Mouse (Mus musculus): ENCODE data around the gene Haus2. TPM values are rescaled to one million over a fixed set of nuclear protein-coding genes. Genes with fewer than 3 reads are reported as not detected.

The Haus2 gene
- polyA plus RNA-seq, 1 experiment from 2014 or later, result 11.6 TPM

DNA sequence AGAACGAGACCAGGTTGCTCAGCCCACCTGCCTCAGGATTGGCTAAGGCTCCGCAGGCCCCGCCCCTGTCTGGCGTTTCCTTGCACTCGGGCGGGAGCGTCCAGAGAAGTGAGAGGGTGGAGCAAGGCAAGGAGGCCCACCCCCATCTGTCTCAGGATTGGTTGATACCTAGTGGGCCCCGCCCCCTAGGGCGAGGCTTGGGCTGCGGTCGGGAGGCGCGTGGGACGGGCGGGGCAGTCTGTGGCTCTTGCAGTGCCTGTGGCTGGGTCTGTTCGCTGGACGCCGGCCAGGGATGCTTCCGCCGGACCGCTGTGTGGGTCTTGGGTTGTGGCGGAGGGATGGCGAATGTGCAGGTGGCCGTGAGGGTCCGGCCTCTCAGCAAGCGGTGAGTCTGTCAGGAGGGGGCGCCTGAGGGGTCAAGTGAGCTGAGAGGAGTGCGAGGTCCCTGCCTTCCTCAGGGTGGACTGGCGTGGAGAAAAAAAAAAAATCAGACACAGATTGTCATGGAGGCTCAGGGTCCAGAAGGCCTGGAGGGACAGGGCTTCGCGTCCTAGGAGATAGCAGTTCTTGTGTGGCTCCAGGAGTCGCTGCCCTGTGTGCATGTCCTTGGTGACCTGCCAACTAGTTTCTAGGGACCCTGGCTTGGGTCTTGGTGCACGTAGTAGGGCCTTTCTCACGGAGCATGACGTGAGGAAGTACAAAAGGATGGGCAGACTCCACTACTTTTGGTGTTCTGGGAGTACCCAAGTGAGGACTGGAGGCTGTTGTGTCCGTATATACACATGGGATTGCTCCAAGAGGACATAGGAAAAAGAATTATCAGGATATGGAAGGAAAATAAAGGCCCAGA lies 19.9 kb downstream of the Haus2 start, which contains the start of gene Stard9:
Gene Stard9 (plus strand): TSS at position 236 of the 850 bp plus-strand sequence.
- H3K27me3 ChIP-seq (replicated peaks; ENCODE audit: control insufficient read depth, insufficient read depth, low read length), result no peaks in the 10 kb centered on the region
- ATAC-seq, result peak; percentile 100
- H3K4me1 ChIP-seq (replicated peaks; ENCODE audit: control insufficient read depth, insufficient read depth, low read length), result 0 out of 2 replicates have a peak, but pooled peaks cover 3% of the 10 kb centered on the region
- peak within 1 kb of the TSS; percentile 61 for H3K4me3 ChIP-seq (ENCODE audit: low read depth, low read length)
- no peak within 1 kb of the TSS for H3K27ac ChIP-seq (ENCODE audit: low read depth, low read length)
- WGBS, result 3% methylated on average over 33 of the region's 36 CpGs
- peak; percentile 32 for TF ChIP-seq CTCF (IDR thresholded peaks at IDR 0.05; ENCODE audit: low read depth)
- no peaks in the 10 kb centered on the region for H3K36me3 ChIP-seq (ENCODE audit: control insufficient read depth, insufficient read depth)
- peak within 1 kb of the TSS; percentile 37; the same call in 1 of the 2 replicates for H3K9ac ChIP-seq (ENCODE audit: low read depth, low read length)
- H3K4me2 ChIP-seq (replicated peaks; ENCODE audit: low read depth), result peak within 1 kb of the TSS; percentile 75
- no peaks in the 10 kb centered on the region for H3K9me3 ChIP-seq (ENCODE audit: control insufficient read depth)

DNA sequence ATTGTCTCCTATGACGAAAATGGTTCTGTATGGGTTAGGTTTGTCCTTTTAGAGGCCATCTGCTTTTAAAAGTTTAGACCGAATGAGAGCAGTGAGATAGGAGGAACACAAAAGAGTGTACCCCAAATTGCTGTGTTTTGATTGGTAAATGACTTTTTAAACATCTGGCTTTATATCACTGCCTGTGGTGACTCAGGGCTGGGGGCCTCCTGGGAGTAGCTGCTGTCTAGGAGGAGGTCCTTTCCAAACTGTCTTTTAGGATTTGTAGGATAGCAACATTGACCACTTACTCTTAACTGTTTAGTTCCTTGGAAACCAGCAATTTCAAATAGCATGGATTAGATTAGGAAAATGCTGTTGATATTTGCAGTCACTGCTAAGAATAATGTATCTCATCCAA lies 21.1 kb downstream of the Haus2 start:
- peak overlapping the region; percentile 75; the same call in 1 of the 2 replicates for H3K4me2 ChIP-seq (replicated peaks; ENCODE audit: low read depth)
- no peaks in the 10 kb centered on the region for H3K9me3 ChIP-seq (ENCODE audit: control insufficient read depth)
- no peak overlapping the region for H3K4me3 ChIP-seq (ENCODE audit: low read depth, low read length)
- no peak overlapping the region for H3K27ac ChIP-seq (ENCODE audit: low read depth, low read length)
- no peak overlapping the region for H3K9ac ChIP-seq (ENCODE audit: low read depth, low read length)
- H3K4me1 ChIP-seq (replicated peaks; ENCODE audit: control insufficient read depth, insufficient read depth, low read length), result 0 out of 2 replicates have a peak, but pooled peaks cover 3% of the 10 kb centered on the region
- H3K27me3 ChIP-seq (replicated peaks; ENCODE audit: control insufficient read depth, insufficient read depth, low read length), result no peaks in the 10 kb centered on the region
- WGBS, result 81% methylated on average over 2 of the region's 2 CpGs
- H3K36me3 ChIP-seq (ENCODE audit: control insufficient read depth, insufficient read depth), result 0 out of 2 replicates have a peak, but pooled peaks cover 8% of the 10 kb centered on the region
- ATAC-seq, result no peak
- TF ChIP-seq CTCF (IDR thresholded peaks at IDR 0.05; ENCODE audit: low read depth), result no peak

DNA sequence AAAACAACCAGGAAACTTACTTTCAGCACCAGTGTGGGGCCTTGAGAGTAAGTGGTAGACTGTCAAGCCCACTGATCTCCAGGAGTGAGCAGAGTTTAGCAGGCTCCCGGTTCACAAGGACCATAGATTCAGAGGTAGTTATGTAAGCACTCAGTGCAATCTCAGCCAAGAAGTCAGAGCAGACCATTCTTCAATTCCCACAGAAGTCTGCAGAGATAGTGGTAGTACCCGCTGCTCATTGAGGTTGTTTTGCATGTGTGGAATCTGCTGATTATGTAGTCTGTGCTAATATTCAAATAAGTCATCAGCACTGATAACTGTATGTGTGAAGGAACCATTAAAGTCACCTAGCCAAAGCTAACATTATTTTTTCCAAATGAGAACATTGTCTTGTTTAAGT lies 21.5 kb downstream of the Haus2 start:
- ATAC-seq, result no peak
- H3K9me3 ChIP-seq (ENCODE audit: control insufficient read depth), result no peaks in the 10 kb centered on the region
- 62% methylated on average over 2 of the region's 2 CpGs for WGBS
- H3K36me3 ChIP-seq (ENCODE audit: control insufficient read depth, insufficient read depth), result 0 out of 2 replicates have a peak, but pooled peaks cover 12% of the 10 kb centered on the region
- H3K4me1 ChIP-seq (replicated peaks; ENCODE audit: control insufficient read depth, insufficient read depth, low read length), result 0 out of 2 replicates have a peak, but pooled peaks cover 3% of the 10 kb centered on the region
- no peak overlapping the region for H3K9ac ChIP-seq (ENCODE audit: low read depth, low read length)
- H3K4me2 ChIP-seq (replicated peaks; ENCODE audit: low read depth), result 0 out of 2 replicates have a peak overlapping the region, but pooled peaks have one; percentile 3
- no peak for TF ChIP-seq CTCF (IDR thresholded peaks at IDR 0.05; ENCODE audit: low read depth)
- H3K4me3 ChIP-seq (ENCODE audit: low read depth, low read length), result no peak overlapping the region
- no peaks in the 10 kb centered on the region for H3K27me3 ChIP-seq (replicated peaks; ENCODE audit: control insufficient read depth, insufficient read depth, low read length)
- H3K27ac ChIP-seq (ENCODE audit: low read depth, low read length), result no peak overlapping the region

DNA sequence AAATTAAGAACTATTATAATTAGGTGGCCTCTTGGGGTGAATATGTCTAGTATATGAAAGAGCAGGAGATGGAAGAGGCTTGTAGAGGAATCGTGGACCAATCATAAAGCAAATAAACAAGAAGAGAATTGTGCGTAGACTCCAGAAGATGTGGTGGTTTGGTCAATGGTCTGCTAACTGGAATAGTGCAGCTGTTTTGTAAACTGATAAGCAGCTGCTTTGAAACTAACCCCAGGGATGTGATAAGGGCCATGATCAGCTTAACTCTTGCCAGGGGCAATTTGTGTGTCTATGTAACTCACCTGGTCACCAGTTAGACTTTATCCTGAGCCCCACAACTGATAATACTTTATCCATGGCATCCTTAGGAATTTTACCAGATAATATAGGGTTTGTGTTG lies 22.3 kb downstream of the Haus2 start:
- Histone ChIP-seq H3K27ac (ENCODE audit: low read depth, low read length) (no peak overlapping the region), H3K36me3 (ENCODE audit: control insufficient read depth, insufficient read depth) (0 out of 2 replicates have a peak, but pooled peaks cover 12% of the 10 kb centered on the region), H3K27me3 (replicated peaks; ENCODE audit: control insufficient read depth, insufficient read depth, low read length) (no peaks in the 10 kb centered on the region), H3K4me2 (replicated peaks; ENCODE audit: low read depth) (no peak overlapping the region), H3K9me3 (ENCODE audit: control insufficient read depth) (no peaks in the 10 kb centered on the region), H3K9ac (ENCODE audit: low read depth, low read length) (no peak overlapping the region), H3K4me3 (ENCODE audit: low read depth, low read length) (no peak overlapping the region), H3K4me1 (replicated peaks; ENCODE audit: control insufficient read depth, insufficient read depth, low read length) (0 out of 2 replicates have a peak, but pooled peaks cover 3% of the 10 kb centered on the region)
- WGBS, result 65% methylated on average over 2 of the region's 2 CpGs
- no peak for ATAC-seq
- TF ChIP-seq CTCF (IDR thresholded peaks at IDR 0.05; ENCODE audit: low read depth), result no peak

DNA sequence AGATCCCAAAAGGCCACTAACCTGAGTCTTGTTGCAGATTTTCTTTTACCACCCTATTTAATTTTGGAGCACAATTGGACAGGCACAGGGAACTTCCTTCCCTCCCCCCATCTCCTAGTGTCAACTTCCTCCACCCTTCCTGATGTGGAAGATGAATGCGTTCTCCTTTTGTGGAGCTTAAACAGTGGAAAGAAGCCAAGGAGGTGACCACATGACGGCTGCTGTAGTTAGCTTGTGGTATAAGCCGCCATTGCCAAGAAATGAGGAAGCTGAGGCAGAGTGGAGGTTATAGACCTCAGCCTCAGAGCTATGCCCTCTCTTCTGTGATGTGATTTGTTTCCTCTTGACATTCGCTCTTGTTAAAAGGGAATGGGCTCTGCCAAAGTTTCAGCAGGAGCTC lies 22.8 kb downstream of the Haus2 start:
- 0 out of 2 replicates have a peak, but pooled peaks cover 12% of the 10 kb centered on the region for H3K36me3 ChIP-seq (ENCODE audit: control insufficient read depth, insufficient read depth)
- H3K27me3 ChIP-seq (replicated peaks; ENCODE audit: control insufficient read depth, insufficient read depth, low read length), result no peaks in the 10 kb centered on the region
- H3K4me2 ChIP-seq (replicated peaks; ENCODE audit: low read depth), result no peak overlapping the region
- 0 out of 2 replicates have a peak, but pooled peaks cover 3% of the 10 kb centered on the region for H3K4me1 ChIP-seq (replicated peaks; ENCODE audit: control insufficient read depth, insufficient read depth, low read length)
- no peak for TF ChIP-seq CTCF (IDR thresholded peaks at IDR 0.05; ENCODE audit: low read depth)
- WGBS, result 66% methylated on average over 4 of the region's 4 CpGs
- H3K9ac ChIP-seq (ENCODE audit: low read depth, low read length), result no peak overlapping the region
- no peak for ATAC-seq
- no peaks in the 10 kb centered on the region for H3K9me3 ChIP-seq (ENCODE audit: control insufficient read depth)
- no peak overlapping the region for H3K4me3 ChIP-seq (ENCODE audit: low read depth, low read length)
- H3K27ac ChIP-seq (ENCODE audit: low read depth, low read length), result no peak overlapping the region

DNA sequence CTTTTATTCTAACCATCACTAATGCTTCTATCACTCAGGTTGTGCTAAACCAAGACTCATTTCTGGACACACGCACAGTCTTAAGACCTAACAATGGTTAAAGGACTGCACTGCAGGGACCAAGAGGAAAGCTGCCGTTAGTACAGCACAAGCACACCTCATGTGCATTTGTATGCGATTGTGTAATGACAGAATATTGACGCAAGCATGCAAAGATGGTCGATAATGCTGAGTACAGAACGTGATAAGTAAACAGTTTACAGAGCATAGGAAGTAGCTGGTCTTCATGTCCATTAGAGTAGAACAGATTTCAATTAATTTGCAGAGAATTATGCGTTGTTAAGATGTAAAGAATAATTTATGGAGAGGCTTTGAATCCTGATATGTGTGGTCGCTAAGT lies 31.7 kb downstream of the Haus2 start:
- no peak for ATAC-seq
- Histone ChIP-seq H3K27me3 (replicated peaks; ENCODE audit: control insufficient read depth, insufficient read depth, low read length) (no peaks in the 10 kb centered on the region), H3K9ac (ENCODE audit: low read depth, low read length) (no peak overlapping the region), H3K27ac (ENCODE audit: low read depth, low read length) (no peak overlapping the region), H3K36me3 (ENCODE audit: control insufficient read depth, insufficient read depth) (no peaks in the 10 kb centered on the region), H3K4me3 (ENCODE audit: low read depth, low read length) (no peak overlapping the region), H3K4me2 (replicated peaks; ENCODE audit: low read depth) (no peak overlapping the region), H3K4me1 (replicated peaks; ENCODE audit: control insufficient read depth, insufficient read depth, low read length) (no peaks in the 10 kb centered on the region), H3K9me3 (ENCODE audit: control insufficient read depth) (no peaks in the 10 kb centered on the region)
- 77% methylated on average over 8 of the region's 8 CpGs for WGBS
- no peak for TF ChIP-seq CTCF (IDR thresholded peaks at IDR 0.05; ENCODE audit: low read depth)
